Mouse (Mus musculus): Measurements from ENCODE around the gene St3gal4. TPM values are rescaled to one million over a fixed set of nuclear protein-coding genes. Genes with fewer than 3 reads are reported as not detected.
A peak's percentile ranks its signal among the peaks of the same experiment; 100 is the strongest.

The St3gal4 gene
- total RNA-seq, 2 experiments from 2014 or later = 26.3 to 26.4 TPM

DNA sequence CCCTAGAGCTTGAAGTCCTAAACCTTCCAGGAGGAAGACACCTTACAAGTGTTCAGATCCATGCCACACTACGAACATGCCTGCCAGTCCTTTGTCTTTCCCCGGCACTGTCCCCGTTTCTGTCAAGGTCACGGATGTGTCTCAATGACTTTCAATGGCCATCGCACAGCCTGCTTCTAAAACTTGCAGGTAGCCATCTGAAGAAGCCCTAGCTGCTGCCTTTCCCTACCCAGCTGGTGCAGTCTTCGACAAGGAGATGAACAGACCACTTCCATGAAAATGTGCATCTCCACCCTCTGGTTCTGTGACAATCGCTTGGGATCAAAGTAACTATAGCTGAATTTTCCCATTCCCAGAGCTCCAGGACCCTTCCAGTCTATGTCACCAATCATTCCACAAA lies 7.6 kb downstream of the St3gal4 start:
- DNase-seq (ENCODE audit: low spot score in 2 of 2) = no peak
- intact Hi-C loops (cut with DNase I) = loop anchor here (5.0 kb wide), 1 partner anchor 69 kb away; no protein-coding TSS in a partner anchor

- DNase-seq (ENCODE audit: low spot score in 2 of 2) = no peak
- intact Hi-C loops (cut with DNase I) = loop anchor here (5.0 kb wide), 1 partner anchor 68 kb away; no protein-coding TSS in a partner anchor
Measured at GRCm38 (mm10) chr9:35110567-35110966, 8.5 kb downstream of the St3gal4 start.

GRCm38 (mm10) chr9:35110051-35110450 lies 9.0 kb downstream of the St3gal4 start:
- DNase-seq (ENCODE audit: low spot score in 2 of 2) = no peak
- intact Hi-C loops (cut with DNase I) = loop anchor here (5.0 kb wide), 1 partner anchor 68 kb away; no protein-coding TSS in a partner anchor

DNA sequence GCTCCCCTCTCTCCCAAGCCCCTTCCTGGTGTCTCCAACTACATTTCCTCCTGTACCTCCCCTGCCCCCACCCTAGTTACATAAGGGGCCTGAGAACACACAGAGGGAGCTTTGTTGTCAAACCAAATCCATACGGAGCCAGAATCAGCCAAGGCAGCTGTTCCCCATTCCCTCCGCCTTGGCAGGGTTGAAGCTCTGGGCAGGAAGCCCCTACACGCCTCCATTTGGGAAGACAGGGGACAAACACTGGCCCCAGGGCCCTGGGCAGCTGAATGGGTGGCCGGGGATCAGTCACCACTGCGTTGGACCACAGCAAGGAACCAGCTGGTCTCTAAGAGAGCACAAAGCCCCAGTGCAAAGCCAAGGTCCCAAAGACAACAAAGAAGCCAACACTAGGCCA lies 10.2 kb downstream of the St3gal4 start:
- intact Hi-C loops (cut with DNase I) = no loop called here
- peak; percentile 70 to 73 for DNase-seq (ENCODE audit: low spot score in 2 of 2)

DNA sequence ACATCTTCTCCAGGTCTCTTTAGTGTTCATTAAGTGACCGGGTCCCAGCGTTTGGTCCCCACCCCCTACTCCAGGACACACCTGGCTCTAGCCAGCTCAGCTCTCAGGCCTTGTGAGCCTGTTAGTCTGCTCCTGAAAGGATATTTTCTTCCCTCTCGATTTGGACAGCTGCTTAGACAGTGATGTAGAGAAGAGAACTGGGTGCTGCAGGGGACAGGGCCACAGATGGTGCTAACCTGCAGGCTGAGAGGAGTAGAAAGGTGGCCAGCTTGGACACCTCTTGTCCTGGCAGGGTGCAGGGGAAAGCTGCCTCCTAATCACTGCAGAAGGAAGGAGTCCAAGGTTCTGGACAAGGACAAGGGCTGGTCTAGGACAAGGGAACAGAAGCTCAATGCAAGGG lies 11.0 kb downstream of the St3gal4 start:
- peak in 1 of 2 experiments; percentile 2 for DNase-seq (ENCODE audit: low spot score in 2 of 2)

DNA sequence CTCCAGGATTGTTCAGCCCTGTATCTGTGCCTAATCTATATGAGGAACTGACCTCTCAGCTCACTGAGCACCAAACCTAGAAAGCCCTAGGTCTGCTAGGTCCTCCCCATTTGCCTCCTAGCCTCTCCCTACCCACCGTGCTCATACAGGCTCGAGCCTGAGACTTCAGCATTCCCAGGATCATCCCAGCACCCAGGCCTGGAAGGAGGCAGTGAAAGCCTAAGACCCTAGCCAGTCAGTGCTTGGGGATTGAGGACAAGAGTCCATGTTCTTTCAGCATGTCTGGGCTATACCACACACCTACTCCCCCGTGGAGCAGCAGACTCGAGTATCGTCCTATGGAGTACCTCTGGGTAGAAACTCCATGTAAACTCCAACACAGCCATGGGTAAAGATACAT lies 11.7 kb downstream of the St3gal4 start:
- DNase-seq (ENCODE audit: low spot score in 2 of 2) = peak in 1 of 2 experiments; percentile 1
- intact Hi-C loops (cut with DNase I) = no loop called here

More for the DNA sequence above, 11.0 kb downstream of the St3gal4 start:
- intact Hi-C loops (cut with DNase I) = no loop called here

DNA sequence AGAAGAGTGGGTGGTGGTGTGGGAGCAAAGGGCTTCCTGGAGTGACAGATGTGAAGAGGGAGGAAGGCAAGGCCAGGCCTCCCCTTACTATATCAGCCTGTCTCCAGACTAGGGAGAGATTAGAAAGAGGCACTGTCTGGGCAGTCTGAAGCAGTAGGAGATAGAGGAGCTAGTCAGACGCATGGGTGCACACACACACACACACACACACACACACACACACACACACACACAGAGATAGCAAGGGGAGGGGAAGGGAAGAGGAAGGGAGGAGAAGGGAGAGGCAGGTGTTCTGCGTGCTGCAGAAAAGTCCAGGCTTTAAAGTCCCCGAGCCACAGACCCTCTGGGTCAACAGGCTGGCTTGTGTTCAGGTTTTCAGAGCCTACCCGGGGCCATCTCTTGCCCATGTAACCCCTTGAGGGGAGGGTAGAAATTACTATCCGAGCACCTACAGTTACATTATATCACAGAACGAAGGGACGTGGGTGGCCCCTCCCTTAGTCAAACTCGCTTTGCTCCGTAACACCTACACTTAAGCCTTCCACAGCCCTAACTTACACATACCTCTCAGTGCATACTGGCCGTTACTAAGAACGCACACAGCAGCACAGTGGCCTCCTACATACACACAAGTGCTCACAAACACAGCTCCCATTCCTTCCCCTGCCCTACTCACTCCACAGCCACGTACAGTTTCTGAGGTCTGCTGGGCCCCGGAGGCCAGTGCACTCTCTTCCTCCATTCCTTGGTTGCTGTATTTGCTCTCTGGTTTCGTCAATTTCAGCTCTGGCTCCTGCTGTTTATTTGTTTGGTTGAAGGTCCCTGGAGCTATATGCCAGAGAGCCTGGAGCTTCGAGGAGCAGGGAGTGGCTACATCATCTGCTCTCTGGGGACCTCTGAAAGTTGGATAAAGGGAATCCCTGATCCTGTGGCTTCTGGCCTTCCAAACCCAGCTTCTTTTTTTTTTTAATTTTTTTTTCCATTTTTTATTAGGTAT lies 12.9 kb downstream of the St3gal4 start:
- peak in 1 of 2 experiments; percentile 3 for DNase-seq (ENCODE audit: low spot score in 2 of 2)
- intact Hi-C loops (cut with DNase I) = no loop called here

DNA sequence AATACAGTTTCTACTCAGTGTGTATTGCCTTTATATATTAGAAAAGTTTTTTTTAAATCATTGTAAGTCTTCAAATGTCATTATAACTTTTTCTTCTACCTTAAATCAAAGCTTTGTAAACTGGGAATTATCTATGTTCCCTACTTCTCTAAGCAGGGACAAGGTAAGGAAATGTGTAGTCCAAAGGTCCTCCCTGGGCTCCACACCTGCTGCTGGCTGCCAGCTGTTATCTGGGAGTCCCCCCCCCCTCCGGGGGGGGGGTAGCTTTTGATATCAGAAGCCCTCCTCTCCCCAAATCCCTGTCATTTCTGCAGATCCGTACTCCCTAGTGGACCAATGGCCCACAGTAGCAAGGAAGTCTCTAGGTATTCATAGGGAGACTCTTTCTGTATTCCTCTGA lies 13.6 kb downstream of the St3gal4 start:
- intact Hi-C loops (cut with DNase I) = no loop called here
- DNase-seq (ENCODE audit: low spot score in 2 of 2) = peak in 1 of 2 experiments; percentile 0

DNA sequence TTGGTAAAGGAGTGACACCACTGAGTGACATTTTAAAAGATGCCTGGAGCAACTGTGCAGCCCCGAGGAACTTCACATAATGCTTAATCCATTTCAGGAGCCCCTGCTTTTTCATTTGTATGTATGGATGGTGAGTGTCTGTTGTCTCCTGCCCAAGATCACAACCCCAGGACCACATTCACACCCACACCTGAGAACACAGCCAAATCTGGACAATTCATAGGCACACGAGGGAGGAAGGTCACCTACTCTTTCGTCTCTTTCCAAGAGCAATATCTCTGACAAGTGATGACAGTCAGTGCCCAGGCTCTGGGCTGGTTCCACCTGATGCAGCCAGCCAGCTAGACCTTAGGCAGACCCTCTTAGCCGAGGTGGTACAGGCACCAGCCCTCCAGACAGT lies 14.4 kb downstream of the St3gal4 start:
- intact Hi-C loops (cut with DNase I) = no loop called here
- DNase-seq (ENCODE audit: low spot score in 2 of 2) = peak in 1 of 2 experiments; percentile 1

DNA sequence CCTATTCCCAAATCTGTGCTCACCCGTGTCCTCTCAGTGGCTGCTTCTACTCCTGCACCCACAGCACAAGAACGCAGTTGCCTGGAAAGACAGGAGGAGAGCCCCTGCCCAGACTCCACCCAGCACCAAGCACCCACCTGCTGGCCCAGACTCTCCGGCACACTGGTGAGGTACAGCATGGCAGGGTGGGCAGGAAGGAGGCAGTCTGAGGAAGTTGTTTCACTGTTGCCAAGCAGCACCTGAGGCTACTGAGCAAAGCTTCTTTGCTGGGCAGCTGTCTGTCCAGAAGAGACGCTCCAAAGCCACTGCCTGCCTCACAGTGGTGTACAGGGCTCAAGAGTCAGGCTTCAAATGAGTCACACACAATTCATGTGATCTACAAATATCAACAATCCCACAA lies 20.3 kb downstream of the St3gal4 start:
- peak; percentile 1 to 2 for DNase-seq (ENCODE audit: low spot score in 2 of 2)
- intact Hi-C loops (cut with DNase I) = no loop called here

- DNase-seq (ENCODE audit: low spot score in 2 of 2) = no peak
- intact Hi-C loops (cut with DNase I) = no loop called here
Measured at GRCm38 (mm10) chr9:35097901-35098300, 21.2 kb downstream of the St3gal4 start.

GRCm38 (mm10) chr9:35095726-35096125 lies 23.3 kb downstream of the St3gal4 start:
- intact Hi-C loops (cut with DNase I) = no loop called here
- peak in 1 of 2 experiments; percentile 1 for DNase-seq (ENCODE audit: low spot score in 2 of 2)

- DNase-seq (ENCODE audit: low spot score in 2 of 2) = no peak
- intact Hi-C loops (cut with DNase I) = no loop called here
Measured at GRCm38 (mm10) chr9:35093350-35093749, 25.7 kb downstream of the St3gal4 start.

DNA sequence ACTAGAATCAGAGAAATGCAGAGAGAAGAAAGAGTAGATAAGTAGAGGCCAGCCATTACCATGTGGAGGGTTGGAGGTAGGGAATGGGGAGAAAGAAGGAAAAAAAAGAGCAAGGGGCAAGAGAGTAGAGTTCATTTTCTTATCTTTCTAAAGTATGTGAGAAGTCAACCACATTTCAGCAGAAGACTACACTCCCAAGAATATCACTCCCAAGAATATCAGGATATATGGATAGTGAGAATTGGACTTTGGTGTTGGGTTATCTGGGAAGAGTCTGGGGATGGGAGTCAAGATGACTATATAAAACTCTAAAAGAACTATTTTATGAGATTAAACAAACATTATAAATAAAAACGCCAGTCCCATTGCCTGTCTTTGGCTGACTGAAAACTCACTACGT lies 26.2 kb downstream of the St3gal4 start:
- intact Hi-C loops (cut with DNase I) = no loop called here
- DNase-seq (ENCODE audit: low spot score in 2 of 2) = no peak

DNA sequence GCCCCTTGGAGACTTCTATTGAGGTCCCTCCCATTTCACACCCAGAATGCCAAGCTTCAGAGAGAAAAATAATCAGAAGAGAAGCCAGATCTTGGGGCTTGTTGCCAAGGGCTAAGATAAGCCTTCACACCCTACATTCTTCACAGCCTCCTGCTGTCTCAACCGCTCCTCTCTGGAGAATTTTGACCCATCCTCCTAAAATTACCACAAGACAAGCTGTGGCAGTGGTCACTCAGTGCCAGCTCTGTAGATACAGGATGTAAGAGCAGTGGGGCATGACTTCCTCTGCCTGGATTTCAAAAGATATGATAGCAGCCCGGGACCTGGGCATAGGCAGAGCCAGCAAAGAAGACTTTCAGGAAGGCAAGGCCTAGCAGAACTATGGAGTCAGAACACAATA lies 57.6 kb downstream of the St3gal4 start:
- peak; percentile 2 to 3 for DNase-seq (ENCODE audit: low spot score in 2 of 2)
- intact Hi-C loops (cut with DNase I) = no loop called here

DNA sequence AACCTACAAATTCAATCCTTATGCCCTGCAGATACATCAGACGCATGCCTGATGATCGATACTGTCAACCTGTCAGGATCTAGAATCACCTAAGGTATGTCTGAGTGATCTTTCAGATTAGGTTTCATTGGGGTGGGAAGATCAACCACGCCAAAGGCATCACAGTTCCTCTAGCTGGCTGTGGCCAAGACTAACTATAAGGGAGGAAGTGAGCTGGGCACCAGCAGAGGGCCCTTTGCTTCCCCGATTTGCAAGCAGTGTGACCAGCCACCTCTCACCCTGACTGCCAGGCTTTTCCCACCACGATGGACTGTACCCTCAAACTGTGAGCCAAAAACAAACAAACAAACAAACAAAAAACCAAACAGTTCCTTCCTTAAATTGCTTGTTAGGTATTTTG lies 59.2 kb downstream of the St3gal4 start:
- DNase-seq (ENCODE audit: low spot score in 2 of 2) = no peak
- intact Hi-C loops (cut with DNase I) = no loop called here

GRCm38 (mm10) chr9:35058596-35059354 lies 60.3 kb downstream of the St3gal4 start:
- intact Hi-C loops (cut with DNase I) = no loop called here
- DNase-seq (ENCODE audit: low spot score in 2 of 2) = peak in 1 of 2 experiments; percentile 3

DNA sequence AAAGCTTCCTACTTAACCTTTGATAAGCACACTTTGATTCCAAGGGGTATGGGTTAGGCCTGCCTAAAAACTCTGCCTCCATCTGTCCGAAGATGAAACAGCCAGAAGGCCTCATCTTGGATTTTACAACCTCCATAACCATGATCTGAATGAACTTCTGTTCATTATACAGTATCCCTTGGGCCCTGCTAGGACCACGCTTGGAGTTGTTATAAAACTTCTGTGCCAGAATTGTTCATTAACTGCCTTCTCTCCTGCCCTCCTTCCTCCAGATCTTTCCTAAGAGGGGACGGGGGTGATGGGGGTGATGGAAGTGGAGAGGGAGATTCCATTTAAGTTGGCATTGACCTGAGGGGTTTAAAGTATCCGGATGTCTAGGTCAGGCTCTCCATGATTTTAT lies 60.9 kb downstream of the St3gal4 start:
- no peak for DNase-seq (ENCODE audit: low spot score in 2 of 2)
- intact Hi-C loops (cut with DNase I) = no loop called here

DNA sequence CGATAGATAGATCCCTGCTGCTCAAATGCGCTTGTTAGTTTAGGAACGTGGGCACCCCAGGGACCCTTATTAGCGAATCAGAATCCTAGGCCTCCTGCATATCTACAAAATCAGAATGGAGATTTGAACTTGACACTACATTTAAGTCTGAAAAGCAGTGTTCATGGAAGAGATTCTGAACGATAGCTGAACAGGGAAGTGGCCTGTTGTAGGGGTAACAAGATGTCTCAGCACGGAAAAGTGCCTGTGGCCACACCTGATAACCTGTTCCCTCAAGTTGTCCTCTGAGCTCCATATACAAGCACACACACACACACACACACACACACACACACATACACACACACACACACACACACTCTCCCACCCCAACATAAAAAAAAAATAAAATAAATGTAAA lies 61.4 kb downstream of the St3gal4 start:
- intact Hi-C loops (cut with DNase I) = no loop called here
- no peak for DNase-seq (ENCODE audit: low spot score in 2 of 2)

DNA sequence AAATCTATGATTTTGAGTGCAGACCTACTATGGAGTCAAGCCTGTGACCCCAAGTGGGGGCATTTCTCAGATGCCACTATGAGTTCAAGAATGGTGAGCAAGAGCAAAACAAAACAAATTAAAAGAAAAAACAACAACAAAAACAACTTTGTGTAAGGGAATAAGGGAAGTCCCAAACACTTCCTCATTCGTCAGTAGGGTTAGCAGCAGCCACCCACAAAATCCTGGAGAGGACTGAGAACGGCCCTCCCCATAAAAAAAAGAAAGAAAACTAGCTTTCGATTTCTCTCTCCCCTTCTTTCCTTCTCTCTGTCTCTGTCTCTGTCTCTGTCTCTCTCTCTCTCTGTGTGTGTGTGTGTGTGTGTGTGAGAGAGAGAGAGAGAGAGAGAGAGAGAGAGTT lies 62.5 kb downstream of the St3gal4 start:
- no peak for DNase-seq (ENCODE audit: low spot score in 2 of 2)
- intact Hi-C loops (cut with DNase I) = no loop called here

All from left cerebral cortex, postnatal 36 days (tissue).